Mouse (Mus musculus): ENCODE data around the gene Kyat3. TPM values are rescaled to one million over a fixed set of nuclear protein-coding genes. Genes with fewer than 3 reads are reported as not detected.

Kyat3 gene
- polyA plus RNA-seq, 2 experiments, result 10.0 to 19.6 TPM

DNA sequence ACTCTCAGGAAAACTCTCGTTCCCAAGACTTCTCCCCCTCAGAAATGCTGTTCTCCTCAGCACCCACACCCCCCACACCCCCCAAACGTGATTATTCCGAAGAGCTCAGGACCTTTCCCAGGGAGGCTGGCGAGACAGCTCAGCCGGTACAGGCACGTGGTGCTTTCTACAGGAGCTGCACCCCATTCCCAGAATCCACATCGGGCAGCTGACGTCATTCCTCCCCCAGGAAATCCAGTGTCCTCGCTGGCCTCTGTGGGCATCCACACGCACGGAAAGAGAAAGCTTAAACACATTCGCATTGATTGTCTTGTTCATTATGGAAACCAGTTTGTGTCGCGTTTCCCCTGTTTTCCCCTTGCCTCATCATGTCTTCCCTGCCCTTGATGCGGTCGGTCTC, 48.3 kb downstream of the Kyat3 start:
- Histone ChIP-seq H3K4me2 (replicated peaks; ENCODE audit: low read depth, low read length, severe bottlenecking) (no peak overlapping the region), H3K36me3 (ENCODE audit: control insufficient read depth, insufficient read depth, low read length) (no peaks in the 10 kb centered on the region), H3K4me1 (ENCODE audit: control insufficient read depth, insufficient read depth, low read length) (no peaks in the 10 kb centered on the region), H3K9me3 (ENCODE audit: control insufficient read depth, low read length) (no peaks in the 10 kb centered on the region), H3K27ac (replicated peaks; ENCODE audit: low read depth, low read length) (no peak overlapping the region), H3K4me3 (replicated peaks; ENCODE audit: low read length) (no peak overlapping the region), H3K9ac (ENCODE audit: low read depth, low read length, severe bottlenecking) (no peak overlapping the region), H3K27me3 (ENCODE audit: control insufficient read depth, insufficient read depth, low read length) (no peaks in the 10 kb centered on the region)
- TF ChIP-seq POLR2A (IDR thresholded peaks at IDR 0.05; ENCODE audit: borderline replicate concordance, extremely low read depth, insufficient read depth, insufficient read length), result no peak
- DNase-seq (ENCODE audit: low spot score) (no peak), ATAC-seq (ENCODE audit: low FRiP score, low read depth) (no peak)
- WGBS, result 87% methylated on average over 16 of the region's 16 CpGs

DNA sequence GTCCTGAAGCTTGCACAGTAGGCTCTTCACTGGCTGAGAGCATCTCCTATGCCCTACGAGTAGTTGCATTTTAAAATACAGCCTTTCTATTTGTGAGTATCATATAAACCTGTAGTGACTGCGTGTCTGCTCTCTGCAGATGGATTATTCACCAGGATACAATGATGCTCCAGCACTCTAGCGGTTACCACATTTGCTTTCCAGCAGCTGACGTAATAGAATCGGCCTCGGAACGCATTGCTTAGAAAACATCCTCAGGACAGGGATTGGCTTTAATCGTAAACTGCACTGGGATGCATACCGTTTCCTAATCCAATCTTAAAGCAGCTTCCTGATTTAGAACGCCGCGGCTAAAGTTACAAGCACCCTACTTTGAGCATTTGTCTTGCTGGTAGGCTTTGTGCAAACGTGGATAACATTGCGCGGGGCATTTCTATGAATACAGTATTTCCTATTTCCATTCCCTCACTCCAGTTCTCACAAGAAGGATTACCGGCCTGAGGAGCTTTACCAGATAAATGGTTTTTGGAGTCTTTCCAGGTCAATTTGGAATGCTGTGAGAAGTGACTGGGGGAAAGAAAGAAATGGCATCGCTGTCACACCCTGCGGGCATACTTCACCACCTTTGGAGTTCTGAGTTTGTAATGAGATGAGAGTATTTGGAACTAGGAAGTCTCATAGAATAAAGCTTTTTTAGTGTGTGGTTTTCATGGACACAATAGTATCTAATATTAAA, 54.4 kb downstream of the Kyat3 start:
- H3K4me1 ChIP-seq (ENCODE audit: control insufficient read depth, insufficient read depth, low read length), result no peaks in the 10 kb centered on the region
- no peak overlapping the region for H3K4me3 ChIP-seq (replicated peaks; ENCODE audit: low read length)
- H3K36me3 ChIP-seq (ENCODE audit: control insufficient read depth, insufficient read depth, low read length), result no peaks in the 10 kb centered on the region
- ATAC-seq (ENCODE audit: low FRiP score, low read depth), result no peak
- WGBS, result 76% methylated on average over 18 of the region's 18 CpGs
- no peak overlapping the region for H3K27ac ChIP-seq (replicated peaks; ENCODE audit: low read depth, low read length)
- no peak overlapping the region for H3K4me2 ChIP-seq (replicated peaks; ENCODE audit: low read depth, low read length, severe bottlenecking)
- no peak for DNase-seq (ENCODE audit: low spot score)
- no peaks in the 10 kb centered on the region for H3K27me3 ChIP-seq (ENCODE audit: control insufficient read depth, insufficient read depth, low read length)
- H3K9ac ChIP-seq (ENCODE audit: low read depth, low read length, severe bottlenecking), result no peak overlapping the region
- no peak for TF ChIP-seq POLR2A (IDR thresholded peaks at IDR 0.05; ENCODE audit: borderline replicate concordance, extremely low read depth, insufficient read depth, insufficient read length)
- no peaks in the 10 kb centered on the region for H3K9me3 ChIP-seq (ENCODE audit: control insufficient read depth, low read length)

GRCm38 (mm10) chr3:142757841-142758240, 57.0 kb downstream of the Kyat3 start:
- H3K27me3 ChIP-seq (ENCODE audit: control insufficient read depth, insufficient read depth, low read length), result no peaks in the 10 kb centered on the region
- H3K9ac ChIP-seq (ENCODE audit: low read depth, low read length, severe bottlenecking), result no peak overlapping the region
- H3K9me3 ChIP-seq (ENCODE audit: control insufficient read depth, low read length), result no peaks in the 10 kb centered on the region
- TF ChIP-seq POLR2A (IDR thresholded peaks at IDR 0.05; ENCODE audit: borderline replicate concordance, extremely low read depth, insufficient read depth, insufficient read length), result no peak
- H3K4me3 ChIP-seq (replicated peaks; ENCODE audit: low read length), result no peak overlapping the region
- H3K36me3 ChIP-seq (ENCODE audit: control insufficient read depth, insufficient read depth, low read length), result no peaks in the 10 kb centered on the region
- ATAC-seq (ENCODE audit: low FRiP score, low read depth) (no peak), DNase-seq (ENCODE audit: low spot score) (no peak)
- H3K27ac ChIP-seq (replicated peaks; ENCODE audit: low read depth, low read length), result no peak overlapping the region
- 61% methylated on average over 12 of the region's 12 CpGs for WGBS
- H3K4me2 ChIP-seq (replicated peaks; ENCODE audit: low read depth, low read length, severe bottlenecking), result no peak overlapping the region
- H3K4me1 ChIP-seq (ENCODE audit: control insufficient read depth, insufficient read depth, low read length), result no peaks in the 10 kb centered on the region

DNA sequence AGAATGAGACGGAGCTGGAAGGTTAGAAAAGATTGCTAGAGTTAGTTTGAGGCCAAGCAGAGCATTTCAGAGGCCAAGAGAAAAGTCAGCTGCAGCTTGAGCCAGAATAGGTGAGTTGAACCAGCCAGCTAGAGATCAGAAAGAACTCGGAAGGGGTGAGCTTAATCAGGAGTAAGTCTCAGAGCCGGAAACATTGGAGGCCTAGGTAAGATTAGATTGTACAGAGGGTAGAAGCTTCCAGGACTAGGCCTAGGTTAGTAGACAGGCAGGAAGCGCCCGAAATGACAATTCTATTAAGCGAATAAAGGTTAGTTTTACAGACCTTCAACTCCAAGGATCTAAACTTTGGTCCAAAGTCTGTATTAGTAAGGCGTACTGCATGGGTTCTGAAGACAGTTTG, 57.7 kb downstream of the Kyat3 start:
- H3K27ac ChIP-seq (replicated peaks; ENCODE audit: low read depth, low read length), result no peak overlapping the region
- ATAC-seq (ENCODE audit: low FRiP score, low read depth) (no peak), DNase-seq (ENCODE audit: low spot score) (no peak)
- WGBS, result 88% methylated on average over 7 of the region's 7 CpGs
- H3K9ac ChIP-seq (ENCODE audit: low read depth, low read length, severe bottlenecking), result no peak overlapping the region
- no peaks in the 10 kb centered on the region for H3K4me1 ChIP-seq (ENCODE audit: control insufficient read depth, insufficient read depth, low read length)
- no peaks in the 10 kb centered on the region for H3K9me3 ChIP-seq (ENCODE audit: control insufficient read depth, low read length)
- no peak overlapping the region for H3K4me2 ChIP-seq (replicated peaks; ENCODE audit: low read depth, low read length, severe bottlenecking)
- no peaks in the 10 kb centered on the region for H3K27me3 ChIP-seq (ENCODE audit: control insufficient read depth, insufficient read depth, low read length)
- H3K36me3 ChIP-seq (ENCODE audit: control insufficient read depth, insufficient read depth, low read length), result no peaks in the 10 kb centered on the region
- no peak for TF ChIP-seq POLR2A (IDR thresholded peaks at IDR 0.05; ENCODE audit: borderline replicate concordance, extremely low read depth, insufficient read depth, insufficient read length)
- no peak overlapping the region for H3K4me3 ChIP-seq (replicated peaks; ENCODE audit: low read length)

- no peak for ATAC-seq (ENCODE audit: low FRiP score, low read depth)
- no peak overlapping the region for H3K27ac ChIP-seq (replicated peaks; ENCODE audit: low read depth, low read length)
- no peak overlapping the region for H3K4me2 ChIP-seq (replicated peaks; ENCODE audit: low read depth, low read length, severe bottlenecking)
- H3K9me3 ChIP-seq (ENCODE audit: control insufficient read depth, low read length), result no peaks in the 10 kb centered on the region
- H3K9ac ChIP-seq (ENCODE audit: low read depth, low read length, severe bottlenecking), result no peak overlapping the region
- DNase-seq (ENCODE audit: low spot score), result no peak
- H3K4me1 ChIP-seq (ENCODE audit: control insufficient read depth, insufficient read depth, low read length), result no peaks in the 10 kb centered on the region
- no peaks in the 10 kb centered on the region for H3K36me3 ChIP-seq (ENCODE audit: control insufficient read depth, insufficient read depth, low read length)
- H3K27me3 ChIP-seq (ENCODE audit: control insufficient read depth, insufficient read depth, low read length), result no peaks in the 10 kb centered on the region
- TF ChIP-seq POLR2A (IDR thresholded peaks at IDR 0.05; ENCODE audit: borderline replicate concordance, extremely low read depth, insufficient read depth, insufficient read length), result no peak
- no peak overlapping the region for H3K4me3 ChIP-seq (replicated peaks; ENCODE audit: low read length)
- 76% methylated on average over 6 of the region's 6 CpGs for WGBS
Observed at GRCm38 (mm10) chr3:142760356-142760755, 59.5 kb downstream of the Kyat3 start.

All from limb, embryonic 14.5 days (tissue).